11 mouse cellular contexts compared by ENCODE assay signal in genomic region chr7:80203638-80204096, GRCm38 (mm10). TPM values are rescaled to one million over a fixed set of nuclear protein-coding genes. Genes with fewer than 3 reads are reported as not detected.
DNase-seq lines count a peak whose midpoint lies in the region; ATAC-seq lines count a peak whose summit lies in the region.
"Had no signal": no experiment of that assay in that cellular context is flagged by ENCODE, and none has a peak within 500 bp of the region (broad histone marks: within the 10 kb centered on the region; RNA-seq: fewer than 3 reads in every experiment).

No protein-coding gene starts in this region.

- no peaks in the 10 kb centered on the region for H3K9me3 ChIP-seq in hindbrain, embryonic 16.5 days (ENCODE audit: control insufficient read depth, low read length)
- no peaks in the 10 kb centered on the region for H3K9me3 ChIP-seq in midbrain, embryonic 15.5 days

- no peaks in the 10 kb centered on the region for H3K36me3 ChIP-seq in hindbrain, embryonic 16.5 days (ENCODE audit: control insufficient read depth, insufficient read depth, low read length)
- H3K36me3 ChIP-seq in midbrain, embryonic 15.5 days (replicated peaks) = no peaks in the 10 kb centered on the region

- ATAC-seq in hindbrain, embryonic 16.5 days = no peak
- ATAC-seq in midbrain, embryonic 15.5 days (replicated peaks) = no peak

- 35% methylated on average over 12 of the region's 12 CpGs for WGBS in hindbrain, embryonic 16.5 days
- WGBS in midbrain, embryonic 15.5 days = 23% methylated on average over 12 of the region's 12 CpGs

- H3K4me3 ChIP-seq in hindbrain, embryonic 16.5 days (ENCODE audit: low read length) = no peak overlapping the region
- H3K4me3 ChIP-seq in midbrain, embryonic 15.5 days = no peak overlapping the region

- DNase-seq in adrenal gland, postnatal 36 days = peak; percentile 52 to 57
- DNase-seq in adrenal gland, postnatal 4 days (ENCODE audit: low spot score in 2 of 2) = no peak
- DNase-seq in CD4-positive helper T cell, adult 2 months (ENCODE audit: low read depth, low spot score) = peak; percentile 50
- DNase-seq in adipocyte (ENCODE audit: low spot score) = no peak
- no peak for DNase-seq in frontal cortex, postnatal 10 days (ENCODE audit: low spot score in 2 of 2)
- no peak for DNase-seq in left cerebral cortex, postnatal 25 days (ENCODE audit: low spot score in 2 of 2)
- DNase-seq: gastrocnemius, postnatal 10 days; right cerebral cortex, postnatal 4 days had no signal

- no peak overlapping the region for H3K4me2 ChIP-seq in hindbrain, embryonic 16.5 days (ENCODE audit: low read length)
- H3K4me2 ChIP-seq in midbrain, embryonic 15.5 days = no peak overlapping the region

- peak overlapping the region; percentile 22; the same call in 1 of the 2 replicates for H3K9ac ChIP-seq in hindbrain, embryonic 16.5 days (ENCODE audit: low read depth, low read length)
- H3K9ac ChIP-seq in midbrain, embryonic 15.5 days = 0 out of 2 replicates have a peak overlapping the region, but pooled peaks have one; percentile 13

- peak overlapping the region; percentile 8; the same call in 1 of the 2 replicates for H3K27ac ChIP-seq in hindbrain, embryonic 16.5 days (ENCODE audit: low read depth, low read length)
- peak overlapping the region; percentile 2; the same call in 1 of the 2 replicates for H3K27ac ChIP-seq in midbrain, embryonic 15.5 days

- peaks cover 60% of the 10 kb centered on the region for H3K4me1 ChIP-seq in hindbrain, embryonic 16.5 days (ENCODE audit: control insufficient read depth, insufficient read depth, low read depth, low read length)
- peaks cover 76% of the 10 kb centered on the region for H3K4me1 ChIP-seq in midbrain, embryonic 15.5 days

- no peaks in the 10 kb centered on the region for H3K27me3 ChIP-seq in hindbrain, embryonic 16.5 days (replicated peaks; ENCODE audit: control insufficient read depth, insufficient read depth, low read length)
- no peaks in the 10 kb centered on the region for H3K27me3 ChIP-seq in midbrain, embryonic 15.5 days (replicated peaks)

- intact Hi-C loops in left cerebral cortex, postnatal 25 days (cut with DNase I) = no loop called here

RNA-seq across cellular contexts. Expression of gene Sema4b, which starts 17.0 kb away (rescaled TPM):
- 10 to 100 TPM; 47.3 to 57.2 TPM for total RNA-seq in adrenal gland, postnatal 36 days (2021)
- total RNA-seq in adrenal gland, postnatal 4 days (2021) = 10 to 100 TPM; 62.1 to 66.9 TPM
- polyA plus RNA-seq in hindbrain, embryonic 16.5 days (2015; fragmentation: Nextera tagmentation; extraction: Ambion mirVana) = 21.1 and 24.3 TPM in 2 replicates
- polyA plus RNA-seq in midbrain, embryonic 15.5 days (2015; fragmentation: Nextera tagmentation; extraction: Ambion mirVana) = 26.9 and 27.0 TPM in 2 replicates
- 10 to 100 TPM; 17.4 to 20.5 TPM for total RNA-seq in left cerebral cortex, postnatal 25 days (2021)

RNA-seq across cellular contexts. Expression of gene Cib1, which starts 28.9 kb away (rescaled TPM):
- 10 to 100 TPM; 65.1 to 70.1 TPM for total RNA-seq in adrenal gland, postnatal 36 days (2021)
- 10 to 100 TPM; 50.5 to 52.1 TPM for total RNA-seq in adrenal gland, postnatal 4 days (2021)
- 42.4 and 42.6 TPM in 2 replicates for polyA plus RNA-seq in hindbrain, embryonic 16.5 days (2015; fragmentation: Nextera tagmentation; extraction: Ambion mirVana)
- polyA plus RNA-seq in midbrain, embryonic 15.5 days (2015; fragmentation: Nextera tagmentation; extraction: Ambion mirVana) = 28.5 and 29.7 TPM in 2 replicates
- total RNA-seq in left cerebral cortex, postnatal 25 days (2021) = 10 to 100 TPM; 18.4 to 19.9 TPM

RNA-seq across cellular contexts. Expression of gene Gdpgp1, which starts 29.0 kb away (rescaled TPM):
- total RNA-seq in adrenal gland, postnatal 36 days (2021) = 1 to 10 TPM; 3.8 to 3.9 TPM
- total RNA-seq in adrenal gland, postnatal 4 days (2021) = 1 to 10 TPM; 5.0 to 5.1 TPM
- polyA plus RNA-seq in hindbrain, embryonic 16.5 days (2015; fragmentation: Nextera tagmentation; extraction: Ambion mirVana) = 4.5 and 4.9 TPM in 2 replicates
- polyA plus RNA-seq in midbrain, embryonic 15.5 days (2015; fragmentation: Nextera tagmentation; extraction: Ambion mirVana) = 4.5 and 5.3 TPM in 2 replicates
- 1 to 10 TPM; 5.9 to 6.6 TPM for total RNA-seq in left cerebral cortex, postnatal 25 days (2021)

RNA-seq across cellular contexts. Expression of gene Ttll13, which starts 42.5 kb away (rescaled TPM):
- under 1 TPM; 0.59 to 0.83 TPM for total RNA-seq in adrenal gland, postnatal 36 days (2021)
- total RNA-seq in adrenal gland, postnatal 4 days (2021) = 1 to 10 TPM; 3.2 to 4.5 TPM
- 3.3 TPM in 2 replicates for polyA plus RNA-seq in hindbrain, embryonic 16.5 days (2015; fragmentation: Nextera tagmentation; extraction: Ambion mirVana)
- polyA plus RNA-seq in midbrain, embryonic 15.5 days (2015; fragmentation: Nextera tagmentation; extraction: Ambion mirVana) = 2.1 and 2.9 TPM in 2 replicates
- total RNA-seq in left cerebral cortex, postnatal 25 days (2021) = 1 to 10 TPM; 1.1 to 2.2 TPM
- polyA plus RNA-seq: C2C12 had no signal

RNA-seq across cellular contexts. Expression of gene Ngrn, which starts 57.3 kb away (rescaled TPM):
- 10 to 100 TPM; 43.1 to 58.6 TPM for total RNA-seq in adrenal gland, postnatal 36 days (2021)
- total RNA-seq in adrenal gland, postnatal 4 days (2021) = 10 to 100 TPM; 52.0 to 58.2 TPM
- 71.6 and 75.9 TPM in 2 replicates for polyA plus RNA-seq in hindbrain, embryonic 16.5 days (2015; fragmentation: Nextera tagmentation; extraction: Ambion mirVana)
- polyA plus RNA-seq in midbrain, embryonic 15.5 days (2015; fragmentation: Nextera tagmentation; extraction: Ambion mirVana) = 72.9 and 74.5 TPM in 2 replicates
- total RNA-seq in left cerebral cortex, postnatal 25 days (2021) = 10 to 100 TPM; 43.5 to 45.1 TPM

Comparison
In these comparisons a context has a peak if more than half of its experiments do, and no peak if none do; other contexts are left out.
1. DNase-seq: peak in adrenal gland, postnatal 36 days (2 of 2) and CD4-positive helper T cell, adult 2 months (single experiment); none in adrenal gland, postnatal 4 days (0 of 2), adipocyte (single experiment), frontal cortex, postnatal 10 days (0 of 2) and left cerebral cortex, postnatal 25 days (0 of 2).